Mouse (Mus musculus) intestine, embryonic 14.5 days (tissue): ENCODE results near the gene Glrx5. TPM values are rescaled to one million over a fixed set of nuclear protein-coding genes. Genes with fewer than 3 reads are reported as not detected.

Experiments
- ATAC-seq: fragments of 200-750 bp; cut with Nextera tagmentation; replicated peaks from 2 replicates; pipeline ENCODE4 v1.8.0; 2017; ENCODE audit warnings: low read depth, moderate number of reproducible peaks, moderate TSS enrichment, moderate library complexity; ENCODE audit not compliant: low FRiP score, low TSS enrichment
- DNase-seq: peaks from one replicate; pipeline ENCODE4 v3.0.0-alpha.2; 2018; ENCODE audit warnings: low spot score
- H3K27ac ChIP-seq: fragments of 300-500 bp; sonication (generic); 2 replicates; pipeline ENCODE4 v1.5.1; 2014; ENCODE audit warnings: low read depth, mild to moderate bottlenecking, control low read depth
- H3K27me3 ChIP-seq: fragments of 300-500 bp; sonication (generic); replicated peaks from 2 replicates; pipeline ENCODE4 v1.6.1; 2014; ENCODE audit warnings: low read length, control low read depth; ENCODE audit not compliant: control insufficient read depth, insufficient read depth
- H3K36me3 ChIP-seq: fragments of 300-500 bp; sonication (generic); 2 replicates; pipeline ENCODE4 v1.6.1; 2014; ENCODE audit warnings: low read length, control low read depth; ENCODE audit not compliant: control insufficient read depth, insufficient read depth
- H3K4me1 ChIP-seq: fragments of 300-500 bp; sonication (generic); replicated peaks from 2 replicates; pipeline ENCODE4 v1.6.1; 2014; ENCODE audit warnings: low read length, control low read depth, mixed read lengths; ENCODE audit not compliant: control insufficient read depth, insufficient read depth
- H3K4me2 ChIP-seq: fragments of 300-500 bp; sonication (generic); 2 replicates; pipeline ENCODE4 v1.6.1; 2014; ENCODE audit warnings: low read length
- H3K4me3 ChIP-seq: fragments of 300-500 bp; sonication (generic); 2 replicates; pipeline ENCODE4 v1.5.1; 2014; ENCODE audit warnings: low read depth, low read length, control low read depth, mixed read lengths
- H3K9ac ChIP-seq: fragments of 300-500 bp; sonication (generic); 2 replicates; pipeline ENCODE4 v1.6.1; 2014; ENCODE audit warnings: mild to moderate bottlenecking, low read length
- H3K9me3 ChIP-seq: fragments of 300-500 bp; sonication (generic); 2 replicates; pipeline ENCODE4 v1.6.1; 2016; ENCODE audit warnings: low read length, control low read depth; ENCODE audit not compliant: control insufficient read depth
- WGBS: fragments of 180-500 bp; shearing (Covaris S2); extraction: QIAGEN DNeasy Blood & Tissue Kit; methylation state at CpG from one replicate; pipeline ENCODE4 v1.1.7; 2014; 5-methylcytosine and 5-hydroxymethylcytosine counted together
- polyA plus RNA-seq: library from polyadenylated mRNA; unstranded; fragments of >200 nt; fragmentation: Nextera tagmentation; extraction: Ambion mirVana; gene quantifications from 2 replicates; pipeline ENCODE4 v1.2.1, GENCODE M21; 2014

Gene Glrx5
- polyA plus RNA-seq, 1 experiment from 2014 or later: 193 TPM

DNA sequence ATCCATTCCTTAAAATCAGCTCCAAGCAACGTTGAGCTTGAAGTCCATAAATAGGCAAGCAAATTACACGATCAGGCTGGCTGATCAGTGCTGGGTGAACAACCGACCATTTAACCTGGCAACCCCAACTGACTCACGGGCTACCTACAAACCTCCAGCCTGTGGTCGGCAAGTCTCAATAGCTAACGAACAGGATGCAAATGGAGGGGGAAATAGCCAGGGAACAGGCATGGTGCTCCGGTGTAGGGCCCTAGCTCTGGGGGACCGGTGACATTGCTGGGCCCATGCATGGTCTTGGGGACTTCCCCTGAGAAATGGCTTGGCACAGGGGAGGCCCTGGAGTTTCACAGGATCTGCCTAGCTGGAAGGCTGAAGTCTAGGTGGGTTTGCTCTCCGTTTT, 31.2 kb upstream of the Glrx5 start:
- Histone ChIP-seq H3K4me1 (peaks cover 3% of the 10 kb centered on the region; the same call in 1 of the 2 replicates), H3K36me3 (no peaks in the 10 kb centered on the region), H3K9ac (no peak overlapping the region), H3K9me3 (no peaks in the 10 kb centered on the region), H3K27me3 (no peaks in the 10 kb centered on the region), H3K4me2 (no peak overlapping the region), H3K4me3 (no peak overlapping the region), H3K27ac (no peak overlapping the region)
- WGBS: 87% methylated on average over 9 of the region's 9 CpGs
- DNase-seq (no peak), ATAC-seq (no peak)

DNA sequence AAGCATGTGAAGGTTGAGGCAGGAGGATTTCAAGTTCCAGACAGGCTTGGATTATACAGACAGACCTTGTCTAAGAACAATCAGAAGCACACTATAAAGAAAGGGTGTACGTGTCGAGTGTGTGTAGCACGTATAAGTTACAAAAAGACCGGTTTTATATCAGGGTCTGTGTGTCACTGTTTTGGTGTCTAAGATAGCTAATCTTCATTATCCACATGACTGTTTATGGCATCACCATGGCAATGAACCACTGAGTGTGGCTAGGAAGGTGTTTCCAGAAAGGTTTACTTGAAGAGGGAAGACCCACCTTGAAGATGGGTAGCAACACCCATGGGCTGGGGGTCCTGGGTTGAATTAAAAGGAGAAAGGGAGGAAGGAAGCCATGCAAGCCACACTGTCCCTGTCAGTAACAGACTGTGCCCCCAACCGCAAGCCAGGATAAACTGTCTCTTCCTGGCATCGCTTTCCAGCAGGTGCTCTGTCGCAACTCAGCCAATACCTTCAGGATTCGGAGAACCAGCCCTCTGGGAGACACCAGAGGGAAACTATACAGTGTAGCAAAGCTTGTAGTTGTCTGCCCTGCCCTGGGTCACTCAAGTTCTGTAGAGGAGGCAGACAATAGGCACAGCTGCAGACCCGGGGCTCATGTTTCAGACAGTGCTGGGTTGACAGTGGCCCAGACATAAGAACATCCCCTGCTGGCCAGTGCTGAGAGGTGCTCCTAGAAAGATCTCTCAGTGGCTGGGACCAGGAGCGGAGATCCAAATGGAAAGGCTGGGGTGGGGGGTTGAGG, 30.0 kb upstream of the Glrx5 start:
- WGBS: 74% methylated on average over 10 of the region's 10 CpGs
- no peaks in the 10 kb centered on the region for H3K36me3 ChIP-seq
- no peak for ATAC-seq
- no peak overlapping the region for H3K4me3 ChIP-seq
- H3K4me2 ChIP-seq: no peak overlapping the region
- peaks cover 3% of the 10 kb centered on the region; the same call in 1 of the 2 replicates for H3K4me1 ChIP-seq
- H3K9ac ChIP-seq: no peak overlapping the region
- no peaks in the 10 kb centered on the region for H3K9me3 ChIP-seq
- no peak for DNase-seq
- H3K27me3 ChIP-seq: 0 out of 2 replicates have a peak, but pooled peaks cover 3% of the 10 kb centered on the region
- H3K27ac ChIP-seq: no peak overlapping the region

DNA sequence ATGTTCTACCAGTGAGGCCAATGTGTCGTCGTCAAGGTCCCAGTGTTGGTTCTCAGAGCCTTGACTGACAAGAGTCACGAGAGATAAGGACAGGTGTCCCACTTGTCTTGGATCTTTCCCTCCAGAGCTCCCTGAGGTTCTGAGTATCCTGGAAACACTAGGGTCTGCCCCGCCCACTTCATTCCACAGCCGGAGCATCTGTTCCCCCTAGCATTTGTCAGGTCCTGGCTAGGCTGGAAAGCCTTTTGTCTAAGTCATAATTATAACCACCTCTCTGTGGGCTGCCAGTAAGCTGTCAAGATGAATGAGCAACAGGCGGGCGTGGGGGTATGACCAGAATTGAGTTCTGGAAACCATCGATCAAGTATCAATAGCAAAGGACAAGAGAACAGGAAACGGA, 29.3 kb upstream of the Glrx5 start:
- H3K9ac ChIP-seq: no peak overlapping the region
- H3K9me3 ChIP-seq: no peaks in the 10 kb centered on the region
- no peak overlapping the region for H3K4me3 ChIP-seq
- WGBS: 50% methylated on average over 9 of the region's 9 CpGs
- ATAC-seq (no peak), DNase-seq (no peak)
- H3K4me1 ChIP-seq: peaks cover 3% of the 10 kb centered on the region; the same call in 1 of the 2 replicates
- no peak overlapping the region for H3K4me2 ChIP-seq
- no peak overlapping the region for H3K27ac ChIP-seq
- H3K27me3 ChIP-seq: peaks cover 8% of the 10 kb centered on the region; the same call in 1 of the 2 replicates
- H3K36me3 ChIP-seq: no peaks in the 10 kb centered on the region

DNA sequence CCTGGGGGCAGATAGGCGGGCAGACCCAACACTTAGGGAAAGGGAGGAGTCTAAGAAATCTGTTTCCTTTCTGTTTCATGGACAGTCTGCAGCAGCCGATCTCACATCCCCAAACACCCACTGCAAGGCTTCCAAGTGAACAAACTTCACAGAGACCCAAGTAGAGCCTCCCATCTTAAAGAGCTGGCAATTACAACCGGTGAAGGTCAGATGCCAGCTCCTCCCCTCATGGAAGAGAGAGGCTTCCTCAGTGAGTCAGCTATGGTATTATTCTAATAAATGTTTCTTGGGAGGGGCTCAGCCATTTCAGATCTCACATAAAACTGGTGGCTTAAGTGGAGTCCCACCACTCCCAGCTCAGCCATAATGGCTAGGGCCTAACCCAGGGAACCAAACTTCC, 28.8 kb upstream of the Glrx5 start:
- ATAC-seq (no peak), DNase-seq (no peak)
- H3K36me3 ChIP-seq: no peaks in the 10 kb centered on the region
- no peaks in the 10 kb centered on the region for H3K9me3 ChIP-seq
- peaks cover 13% of the 10 kb centered on the region for H3K27me3 ChIP-seq
- WGBS: 72% methylated on average over 3 of the region's 3 CpGs
- no peak overlapping the region for H3K4me3 ChIP-seq
- H3K4me1 ChIP-seq: peaks cover 7% of the 10 kb centered on the region
- H3K4me2 ChIP-seq: no peak overlapping the region
- no peak overlapping the region for H3K9ac ChIP-seq
- H3K27ac ChIP-seq: no peak overlapping the region

DNA sequence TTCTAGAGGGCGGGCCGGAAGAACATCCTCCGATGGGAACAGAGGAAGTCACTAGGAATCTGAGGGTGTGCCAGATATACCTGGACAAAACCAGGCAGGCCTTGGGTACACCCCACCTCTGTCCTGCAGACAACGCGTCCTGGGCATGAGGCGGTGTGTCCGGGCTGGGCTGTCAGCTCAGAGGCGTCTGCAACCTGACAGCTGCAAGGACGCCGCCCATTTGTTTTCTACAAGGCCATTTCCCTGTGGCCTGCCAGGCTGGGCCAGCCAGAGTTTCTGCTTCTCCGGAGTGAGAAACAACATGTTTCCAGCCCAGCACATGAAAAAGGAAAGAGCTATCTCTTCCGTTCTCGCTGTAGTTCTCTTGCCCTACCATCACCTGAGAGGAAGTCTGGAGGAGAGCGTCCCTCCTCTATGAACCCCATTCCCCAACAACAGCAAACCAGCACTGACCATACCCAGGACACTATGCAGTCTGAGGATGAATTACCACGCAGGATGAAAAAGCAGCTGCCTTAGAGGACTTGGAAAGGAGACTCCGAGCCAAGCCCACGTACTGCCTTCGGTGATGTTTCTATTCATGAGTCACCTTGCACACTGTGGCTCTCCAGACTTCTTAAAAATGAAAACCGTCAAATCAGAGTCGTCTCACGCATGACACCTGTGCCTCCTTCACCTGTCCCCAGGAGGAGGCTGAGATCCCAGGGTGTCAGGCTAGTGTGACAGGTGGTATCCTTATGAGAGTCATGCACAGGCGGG, 27.4 kb upstream of the Glrx5 start:
- no peaks in the 10 kb centered on the region for H3K9me3 ChIP-seq
- no peak overlapping the region for H3K9ac ChIP-seq
- H3K4me1 ChIP-seq: peaks cover 14% of the 10 kb centered on the region
- no peak for DNase-seq
- no peak overlapping the region for H3K4me3 ChIP-seq
- H3K27me3 ChIP-seq: peaks cover 20% of the 10 kb centered on the region
- H3K4me2 ChIP-seq: no peak overlapping the region
- 71% methylated on average over 22 of the region's 22 CpGs for WGBS
- H3K36me3 ChIP-seq: no peaks in the 10 kb centered on the region
- ATAC-seq: no peak
- no peak overlapping the region for H3K27ac ChIP-seq

DNA sequence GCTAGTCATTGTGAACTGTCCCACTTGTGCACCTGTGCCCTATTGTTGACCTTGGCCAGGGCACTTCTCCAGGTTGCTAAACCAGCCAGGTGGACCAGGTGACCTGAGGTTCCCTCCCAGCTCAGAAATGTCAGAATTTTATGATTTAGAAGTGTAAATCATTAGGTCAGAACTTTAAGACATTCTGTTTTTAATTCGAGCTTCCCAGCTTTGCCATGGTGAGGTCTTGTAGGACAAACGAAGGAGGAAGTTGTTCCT, 26.8 kb upstream of the Glrx5 start:
- Histone ChIP-seq H3K4me1 (peaks cover 17% of the 10 kb centered on the region), H3K9ac (no peak overlapping the region), H3K36me3 (no peaks in the 10 kb centered on the region), H3K4me3 (no peak overlapping the region), H3K27me3 (peaks cover 24% of the 10 kb centered on the region), H3K27ac (no peak overlapping the region), H3K4me2 (no peak overlapping the region), H3K9me3 (no peaks in the 10 kb centered on the region)
- 69% methylated on average over 2 of the region's 2 CpGs for WGBS
- no peak for ATAC-seq
- DNase-seq: no peak

DNA sequence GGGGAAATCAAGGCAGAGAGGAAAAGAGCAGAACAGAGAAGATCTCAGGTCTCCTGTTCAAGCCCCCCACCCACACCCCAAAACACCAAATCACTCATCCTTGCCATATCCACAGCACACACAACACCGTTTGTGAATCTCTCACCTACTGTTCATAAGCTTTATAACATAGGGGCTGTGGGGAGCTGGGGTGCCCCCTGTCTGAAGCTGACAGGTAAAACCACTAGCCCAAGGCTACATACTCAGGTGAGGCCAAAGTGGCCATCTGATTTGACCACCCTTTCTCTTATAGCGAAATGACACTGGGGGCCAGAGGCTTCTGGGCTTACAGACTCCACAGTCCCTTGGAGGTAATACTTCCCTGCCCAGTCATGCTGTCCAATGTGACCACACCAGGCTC, 24.3 kb upstream of the Glrx5 start:
- Histone ChIP-seq H3K4me1 (peaks cover 20% of the 10 kb centered on the region), H3K9me3 (no peaks in the 10 kb centered on the region), H3K27me3 (peaks cover 25% of the 10 kb centered on the region), H3K9ac (no peak overlapping the region), H3K27ac (no peak overlapping the region), H3K4me3 (no peak overlapping the region), H3K36me3 (no peaks in the 10 kb centered on the region), H3K4me2 (no peak overlapping the region; the same call in 1 of the 2 replicates)
- DNase-seq (no peak), ATAC-seq (no peak)
- 59% methylated on average over 2 of the region's 2 CpGs for WGBS

DNA sequence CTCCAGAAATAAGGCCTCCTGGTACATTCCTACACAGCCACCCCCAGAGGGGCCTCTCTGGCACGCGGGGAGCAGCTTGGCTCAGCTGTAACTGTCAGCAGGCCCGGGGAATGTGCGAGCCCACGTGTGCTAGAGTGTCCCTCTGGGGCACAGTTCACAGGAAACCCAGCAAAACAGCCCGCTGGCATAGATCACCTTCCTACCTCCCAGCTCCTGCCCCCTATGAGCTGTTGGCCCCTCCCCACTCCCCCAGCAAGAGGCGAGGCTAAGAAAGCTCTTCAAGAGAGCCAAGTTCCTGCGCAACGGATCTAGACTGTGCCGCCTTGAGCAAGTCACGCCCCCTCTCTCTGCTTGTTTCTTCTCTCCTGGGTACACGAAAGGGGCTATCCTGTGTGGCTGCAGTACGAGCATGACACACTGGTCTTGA, 23.7 kb upstream of the Glrx5 start:
- Histone ChIP-seq H3K4me2 (peak overlapping the region; percentile 96), H3K9me3 (no peaks in the 10 kb centered on the region), H3K4me3 (peak overlapping the region; percentile 59), H3K36me3 (no peaks in the 10 kb centered on the region), H3K9ac (no peak overlapping the region), H3K27ac (no peak overlapping the region), H3K4me1 (peaks cover 22% of the 10 kb centered on the region), H3K27me3 (peaks cover 28% of the 10 kb centered on the region)
- ATAC-seq: no peak; the same call in 1 of the 2 replicates
- 2% methylated on average over 13 of the region's 13 CpGs for WGBS
- peak; percentile 72 for DNase-seq
